Mouse (Mus musculus): ENCODE results near the gene Gzmm. TPM values are rescaled to one million over a fixed set of nuclear protein-coding genes. Genes with fewer than 3 reads are reported as not detected.
A peak's percentile ranks its signal among the peaks of the same experiment; 100 is the strongest.

Gzmm gene
- polyA plus RNA-seq, 1 experiment from 2014 or later: 2.0 TPM

GRCm38 (mm10) chr10:79706406-79707094, 17.7 kb downstream of the Gzmm start:
- WGBS: 80% methylated on average over 5 of the region's 5 CpGs
- H3K4me3 ChIP-seq: peak overlapping the region; percentile 89; the same call in 1 of the 2 replicates
- H3K4me1 ChIP-seq: peaks cover 36% of the 10 kb centered on the region
- H3K9ac ChIP-seq (replicated peaks): peak overlapping the region; percentile 89
- no peak for ATAC-seq (replicated peaks)
- peak overlapping the region; percentile 91; the same call in 1 of the 2 replicates for H3K4me2 ChIP-seq (replicated peaks)
- no peaks in the 10 kb centered on the region for H3K9me3 ChIP-seq
- H3K27me3 ChIP-seq: no peaks in the 10 kb centered on the region
- peaks cover 31% of the 10 kb centered on the region for H3K36me3 ChIP-seq
- no peak overlapping the region for H3K27ac ChIP-seq (replicated peaks)

DNA sequence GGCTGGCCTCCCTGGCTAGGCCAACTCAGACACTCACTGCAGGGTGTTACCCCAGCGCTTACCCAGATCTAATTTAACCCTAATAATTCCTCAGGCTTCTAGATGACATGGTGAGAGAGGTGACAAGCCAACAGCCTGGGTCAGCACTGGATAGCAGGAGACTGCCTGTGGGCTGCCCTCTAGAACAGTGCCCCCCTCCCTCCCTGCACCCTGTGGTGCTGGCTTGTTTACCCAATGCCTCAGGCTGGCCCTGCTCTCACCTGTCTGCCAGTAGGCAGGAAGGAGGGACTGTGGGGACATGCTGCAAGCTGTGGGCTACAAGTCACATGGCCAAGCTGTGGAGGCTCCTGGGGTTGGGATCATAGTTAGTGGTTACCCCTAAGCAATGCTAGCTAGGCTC, 18.3 kb downstream of the Gzmm start:
- H3K4me2 ChIP-seq (replicated peaks): no peak overlapping the region
- ATAC-seq (replicated peaks): no peak
- H3K9me3 ChIP-seq: no peaks in the 10 kb centered on the region
- no peak overlapping the region for H3K27ac ChIP-seq (replicated peaks)
- peaks cover 37% of the 10 kb centered on the region for H3K36me3 ChIP-seq
- H3K4me3 ChIP-seq: no peak overlapping the region
- whole genome bisulfite sequencing: 83% methylated on average over 1 of the region's 1 CpGs
- no peaks in the 10 kb centered on the region for H3K27me3 ChIP-seq
- peaks cover 36% of the 10 kb centered on the region for H3K4me1 ChIP-seq
- 0 out of 2 replicates have a peak overlapping the region, but pooled peaks have one; percentile 7 for H3K9ac ChIP-seq (replicated peaks)

GRCm38 (mm10) chr10:79707759-79708158, 18.9 kb downstream of the Gzmm start:
- no peak for ATAC-seq (replicated peaks)
- H3K36me3 ChIP-seq: peaks cover 37% of the 10 kb centered on the region
- WGBS: 76% methylated on average over 4 of the region's 4 CpGs
- no peaks in the 10 kb centered on the region for H3K27me3 ChIP-seq
- peaks cover 36% of the 10 kb centered on the region for H3K4me1 ChIP-seq
- H3K27ac ChIP-seq (replicated peaks): no peak overlapping the region
- no peak overlapping the region for H3K4me3 ChIP-seq
- H3K4me2 ChIP-seq (replicated peaks): no peak overlapping the region
- H3K9ac ChIP-seq (replicated peaks): no peak overlapping the region
- H3K9me3 ChIP-seq: no peaks in the 10 kb centered on the region

- H3K36me3 ChIP-seq: peaks cover 37% of the 10 kb centered on the region
- H3K9ac ChIP-seq (replicated peaks): no peak overlapping the region
- H3K4me2 ChIP-seq (replicated peaks): no peak overlapping the region
- H3K27me3 ChIP-seq: no peaks in the 10 kb centered on the region
- peaks cover 34% of the 10 kb centered on the region for H3K4me1 ChIP-seq
- WGBS: 92% methylated on average over 21 of the region's 21 CpGs
- ATAC-seq (replicated peaks): no peak
- no peaks in the 10 kb centered on the region for H3K9me3 ChIP-seq
- H3K4me3 ChIP-seq: no peak overlapping the region
- H3K27ac ChIP-seq (replicated peaks): no peak overlapping the region
These were observed 19.8 kb downstream of the Gzmm start for GRCm38 (mm10) chr10:79708668-79709067.

DNA sequence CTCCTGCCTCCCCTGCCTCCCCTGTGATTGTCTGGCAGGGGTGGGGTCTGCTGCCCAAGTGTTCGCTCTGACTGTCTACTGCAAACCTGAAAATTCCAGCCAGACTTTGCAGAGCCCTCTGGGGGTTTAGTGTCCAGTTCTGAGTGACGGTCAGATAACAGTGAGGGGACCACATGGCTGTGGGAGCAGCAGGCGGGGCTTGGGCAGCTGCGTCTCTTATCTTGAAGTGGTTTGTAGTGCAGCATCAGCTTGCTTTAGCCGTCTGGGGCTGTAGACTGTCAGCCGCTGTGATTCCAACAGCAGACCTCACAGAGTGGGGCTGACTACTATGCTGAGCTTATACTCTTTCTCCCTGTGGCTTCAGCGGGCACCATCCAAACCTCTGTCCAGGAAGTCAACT, 20.5 kb downstream of the Gzmm start:
- 84% methylated on average over 7 of the region's 7 CpGs for WGBS
- ATAC-seq (replicated peaks): no peak
- Histone ChIP-seq H3K9ac (replicated peaks) (no peak overlapping the region), H3K27ac (replicated peaks) (no peak overlapping the region), H3K4me1 (peaks cover 34% of the 10 kb centered on the region), H3K36me3 (peaks cover 37% of the 10 kb centered on the region), H3K4me2 (replicated peaks) (no peak overlapping the region), H3K4me3 (no peak overlapping the region), H3K9me3 (no peaks in the 10 kb centered on the region), H3K27me3 (no peaks in the 10 kb centered on the region)

GRCm38 (mm10) chr10:79712029-79712428, 23.2 kb downstream of the Gzmm start:
- WGBS: 94% methylated on average over 1 of the region's 1 CpGs
- H3K4me1 ChIP-seq: peaks cover 19% of the 10 kb centered on the region
- no peak overlapping the region for H3K27ac ChIP-seq (replicated peaks)
- no peak overlapping the region for H3K9ac ChIP-seq (replicated peaks)
- peaks cover 17% of the 10 kb centered on the region for H3K27me3 ChIP-seq
- no peaks in the 10 kb centered on the region for H3K9me3 ChIP-seq
- H3K36me3 ChIP-seq: peaks cover 37% of the 10 kb centered on the region
- H3K4me3 ChIP-seq: no peak overlapping the region
- no peak for ATAC-seq (replicated peaks)
- H3K4me2 ChIP-seq (replicated peaks): no peak overlapping the region

- H3K9me3 ChIP-seq: no peaks in the 10 kb centered on the region
- no peak overlapping the region for H3K4me3 ChIP-seq
- peaks cover 19% of the 10 kb centered on the region for H3K4me1 ChIP-seq
- H3K4me2 ChIP-seq (replicated peaks): no peak overlapping the region
- H3K27ac ChIP-seq (replicated peaks): no peak overlapping the region
- H3K36me3 ChIP-seq: peaks cover 37% of the 10 kb centered on the region
- 14% methylated on average over 4 of the region's 6 CpGs for WGBS
- ATAC-seq (replicated peaks): no peak; the same call in 1 of the 2 replicates
- peaks cover 23% of the 10 kb centered on the region for H3K27me3 ChIP-seq
- H3K9ac ChIP-seq (replicated peaks): no peak overlapping the region
These were observed 23.8 kb downstream of the Gzmm start for GRCm38 (mm10) chr10:79712499-79713126.

- Histone ChIP-seq H3K27me3 (peaks cover 28% of the 10 kb centered on the region), H3K4me1 (peaks cover 19% of the 10 kb centered on the region), H3K36me3 (peaks cover 37% of the 10 kb centered on the region), H3K9ac (replicated peaks) (no peak overlapping the region), H3K4me2 (replicated peaks) (no peak overlapping the region), H3K4me3 (no peak overlapping the region), H3K9me3 (no peaks in the 10 kb centered on the region), H3K27ac (replicated peaks) (no peak overlapping the region)
- ATAC-seq (replicated peaks): no peak
- 41% methylated on average over 1 of the region's 1 CpGs for WGBS
These were observed 24.3 kb downstream of the Gzmm start for GRCm38 (mm10) chr10:79713163-79713562.

GRCm38 (mm10) chr10:79714996-79715395, 26.2 kb downstream of the Gzmm start:
- Histone ChIP-seq H3K27me3 (peaks cover 40% of the 10 kb centered on the region), H3K9me3 (no peaks in the 10 kb centered on the region), H3K4me1 (peaks cover 19% of the 10 kb centered on the region), H3K36me3 (peaks cover 22% of the 10 kb centered on the region), H3K4me3 (no peak overlapping the region), H3K27ac (replicated peaks) (no peak overlapping the region), H3K9ac (replicated peaks) (no peak overlapping the region), H3K4me2 (replicated peaks) (no peak overlapping the region)
- WGBS: 65% methylated on average over 4 of the region's 4 CpGs
- ATAC-seq (replicated peaks): no peak

DNA sequence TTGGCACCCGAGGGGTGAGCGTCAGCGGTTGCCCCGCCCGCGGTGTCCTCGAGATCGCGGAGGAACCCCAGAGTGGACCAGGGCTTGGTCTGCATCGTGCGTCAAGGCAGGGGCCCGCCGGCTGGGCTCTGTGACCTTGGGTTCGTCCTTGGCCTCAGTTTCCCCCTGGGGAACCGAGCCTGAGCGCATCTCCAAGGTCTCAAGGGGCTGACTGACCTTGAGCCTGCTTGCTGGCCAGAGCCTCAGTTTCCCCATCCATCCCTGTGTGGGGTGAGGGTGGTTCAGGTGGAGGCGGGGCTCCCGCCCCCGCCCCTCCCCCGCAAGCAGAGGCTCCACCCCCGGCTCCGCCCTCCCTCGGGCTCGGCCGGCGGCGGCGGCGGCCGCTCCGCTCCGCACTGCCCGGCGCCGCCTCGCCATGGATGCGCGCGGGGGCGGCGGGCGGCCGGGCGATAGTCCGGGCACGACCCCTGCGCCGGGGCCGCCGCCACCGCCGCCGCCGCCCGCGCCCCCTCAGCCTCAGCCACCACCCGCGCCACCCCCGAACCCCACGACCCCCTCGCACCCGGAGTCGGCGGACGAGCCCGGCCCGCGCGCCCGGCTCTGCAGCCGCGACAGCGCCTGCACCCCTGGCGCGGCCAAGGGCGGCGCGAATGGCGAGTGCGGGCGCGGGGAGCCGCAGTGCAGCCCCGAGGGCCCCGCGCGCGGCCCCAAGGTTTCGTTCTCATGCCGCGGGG, 27.6 kb downstream of the Gzmm start, which contains the start of gene Hcn2:
Hcn2 (plus strand) TSS at position 381 of the 734 bp plus-strand sequence.
- Histone ChIP-seq H3K4me2 (replicated peaks) (peak within 1 kb of the TSS; percentile 96), H3K36me3 (peaks cover 7% of the 10 kb centered on the region), H3K4me1 (peaks cover 19% of the 10 kb centered on the region), H3K27ac (replicated peaks) (no peak within 1 kb of the TSS), H3K27me3 (peaks cover 40% of the 10 kb centered on the region), H3K4me3 (peak within 1 kb of the TSS; percentile 66), H3K9ac (replicated peaks) (peak within 1 kb of the TSS; percentile 62), H3K9me3 (no peaks in the 10 kb centered on the region)
- 2% methylated on average over 41 of the region's 91 CpGs for WGBS
- ATAC-seq (replicated peaks): peak; percentile 57

DNA sequence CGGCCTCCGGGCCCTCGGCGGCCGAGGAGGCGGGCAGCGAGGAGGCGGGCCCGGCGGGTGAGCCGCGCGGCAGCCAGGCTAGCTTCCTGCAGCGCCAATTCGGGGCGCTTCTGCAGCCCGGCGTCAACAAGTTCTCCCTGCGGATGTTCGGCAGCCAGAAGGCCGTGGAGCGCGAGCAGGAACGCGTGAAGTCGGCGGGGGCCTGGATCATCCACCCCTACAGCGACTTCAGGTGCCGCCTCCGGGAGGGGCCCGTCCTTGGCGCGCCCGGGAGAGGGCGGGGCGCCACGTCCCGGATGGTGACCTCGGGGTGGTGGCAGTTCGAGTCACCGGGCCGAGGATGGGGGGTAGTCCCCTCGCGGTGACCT, 28.2 kb downstream of the Gzmm start:
- H3K4me1 ChIP-seq: peaks cover 19% of the 10 kb centered on the region
- H3K4me2 ChIP-seq (replicated peaks): peak overlapping the region; percentile 96
- no peaks in the 10 kb centered on the region for H3K9me3 ChIP-seq
- under 1% methylated on average over 40 of the region's 44 CpGs for WGBS
- H3K36me3 ChIP-seq: peaks cover 2% of the 10 kb centered on the region
- no peak overlapping the region for H3K27ac ChIP-seq (replicated peaks)
- peak overlapping the region; percentile 62 for H3K9ac ChIP-seq (replicated peaks)
- ATAC-seq (replicated peaks): peak; percentile 8; the same call in 1 of the 2 replicates
- peaks cover 40% of the 10 kb centered on the region for H3K27me3 ChIP-seq
- H3K4me3 ChIP-seq: peak overlapping the region; percentile 66
